Mouse (Mus musculus) central nervous system, embryonic 11.5 days (tissue): ENCODE measurements around the gene 4933428M09Rik. TPM values are rescaled to one million over a fixed set of nuclear protein-coding genes. Genes with fewer than 3 reads are reported as not detected.

ENCODE experiments used
- polyA plus RNA-seq: library from polyadenylated mRNA; depleted of rRNA; stranded (reverse); fragments of >200 nt; gene quantifications from 2 replicates; pipeline ENCODE4 v1.2.3, GENCODE M21; 2012; rRNA removed

Gene 4933428M09Rik
- not detected in 2 replicates for polyA plus RNA-seq

GRCm38 (mm10) chrX:139178928-139179327 lies at the start of gene 4933428M09Rik:
Gene 4933428M09Rik, plus strand, starts transcription at chrX:139179228.

GRCm38 (mm10) chrX:139209829-139210225 lies 30.8 kb downstream of the 4933428M09Rik start, which contains the start of gene Mum1l1:
Gene Mum1l1, plus strand, starts transcription at chrX:139210042.

Other genes starting within 250 kb of the 4933428M09Rik start
- gene Serpina7, start 94.0 kb upstream of the 4933428M09Rik start, polyA plus RNA-seq = 0.04 and 0.10 TPM in 2 replicates
- not detected in 2 replicates for gene 4930513O06Rik, start 93.0 kb upstream of the 4933428M09Rik start, polyA plus RNA-seq
- gene Mum1l1, start 30.8 kb downstream of the 4933428M09Rik start, polyA plus RNA-seq = 6.4 and 13.4 TPM in 2 replicates
- gene Trap1a, start 154.5 kb downstream of the 4933428M09Rik start, polyA plus RNA-seq = 0.32 and 0.74 TPM in 2 replicates